Mouse (Mus musculus) layer of hippocampus, adult 2 months (tissue): Measurements from ENCODE around the gene Doc2g. TPM values are rescaled to one million over a fixed set of nuclear protein-coding genes. Genes with fewer than 3 reads are reported as not detected.
"Not testable (repeated sequence)": the region's sequence is repeated elsewhere in the genome, so short reads cannot be mapped to it uniquely, and the experiment has no call there.

ENCODE experiments used
- DNase-seq, 2 experiments: peaks; one replicate each; pipeline ENCODE4 v3.0.0; 2022; ENCODE audit warnings: low spot score in 2 of 2
- H3K27ac ChIP-seq: fragments of 200-600 bp; 2 replicates; pipeline ENCODE4 v1.8.1; 2022
- H3K4me3 ChIP-seq: fragments of 200-600 bp; 2 replicates; pipeline ENCODE4 v1.8.1; 2022; ENCODE audit warnings: mild to moderate bottlenecking
- CTCF ChIP-seq: fragments of 200-600 bp; conservative IDR thresholded peaks from 2 replicates; pipeline ENCODE4 v1.8.1; 2022; ENCODE audit warnings: antibody characterized with exemption, mild to moderate bottlenecking, moderate library complexity
- total RNA-seq, 2 experiments: library from RNA; stranded (reverse); gene quantifications; 2 replicates each; pipeline ENCODE4 v1.2.3; 2021

The Doc2g gene
- total RNA-seq, 2 experiments from 2014 or later: 3.2 TPM

DNA sequence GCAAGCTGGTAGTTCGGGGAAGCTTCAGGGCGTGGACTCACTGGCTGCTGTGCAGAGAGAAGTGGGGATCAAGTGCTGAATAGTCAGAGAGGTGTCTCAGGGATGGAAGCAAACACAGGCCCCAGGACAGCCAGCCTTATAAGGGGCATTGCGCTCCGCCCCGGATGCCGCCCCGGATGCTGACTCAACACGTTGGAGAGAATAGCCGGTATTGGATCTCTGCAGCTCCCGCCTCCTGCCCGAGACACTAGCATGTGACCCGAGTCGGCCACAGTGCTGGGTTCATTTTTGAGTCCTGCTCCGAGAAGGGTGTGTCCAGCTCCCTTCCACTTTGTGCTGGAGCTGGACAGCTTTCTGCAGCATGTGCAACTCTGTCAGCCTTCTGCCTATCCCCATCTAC lies 39.0 kb downstream of the Doc2g start:
- DNase-seq: no peak
- Histone ChIP-seq H3K4me3 (no peak overlapping the region), H3K27ac (no peak overlapping the region)
- no peak for TF ChIP-seq CTCF

DNA sequence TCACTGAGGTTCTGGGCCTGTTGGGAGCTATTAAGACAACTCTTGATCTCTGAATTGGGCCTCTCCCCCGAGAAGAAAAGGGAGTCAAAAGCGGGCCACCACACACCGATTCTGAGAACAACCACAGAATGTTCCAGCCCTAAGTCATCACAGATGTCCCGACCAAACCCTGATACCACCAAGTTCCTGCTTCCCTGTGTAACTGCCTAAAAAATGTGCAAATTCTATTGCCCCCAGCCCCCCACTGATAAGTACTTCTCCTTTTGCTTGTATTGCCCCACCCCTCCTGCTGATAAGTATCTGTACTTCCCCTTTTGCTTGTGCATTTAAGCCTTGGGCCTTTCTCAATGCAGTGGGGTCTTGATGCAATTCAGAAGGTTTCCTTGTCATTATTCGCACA lies 41.0 kb downstream of the Doc2g start:
- DNase-seq, H3K4me3 ChIP-seq, H3K27ac ChIP-seq: not testable (repeated sequence)

DNA sequence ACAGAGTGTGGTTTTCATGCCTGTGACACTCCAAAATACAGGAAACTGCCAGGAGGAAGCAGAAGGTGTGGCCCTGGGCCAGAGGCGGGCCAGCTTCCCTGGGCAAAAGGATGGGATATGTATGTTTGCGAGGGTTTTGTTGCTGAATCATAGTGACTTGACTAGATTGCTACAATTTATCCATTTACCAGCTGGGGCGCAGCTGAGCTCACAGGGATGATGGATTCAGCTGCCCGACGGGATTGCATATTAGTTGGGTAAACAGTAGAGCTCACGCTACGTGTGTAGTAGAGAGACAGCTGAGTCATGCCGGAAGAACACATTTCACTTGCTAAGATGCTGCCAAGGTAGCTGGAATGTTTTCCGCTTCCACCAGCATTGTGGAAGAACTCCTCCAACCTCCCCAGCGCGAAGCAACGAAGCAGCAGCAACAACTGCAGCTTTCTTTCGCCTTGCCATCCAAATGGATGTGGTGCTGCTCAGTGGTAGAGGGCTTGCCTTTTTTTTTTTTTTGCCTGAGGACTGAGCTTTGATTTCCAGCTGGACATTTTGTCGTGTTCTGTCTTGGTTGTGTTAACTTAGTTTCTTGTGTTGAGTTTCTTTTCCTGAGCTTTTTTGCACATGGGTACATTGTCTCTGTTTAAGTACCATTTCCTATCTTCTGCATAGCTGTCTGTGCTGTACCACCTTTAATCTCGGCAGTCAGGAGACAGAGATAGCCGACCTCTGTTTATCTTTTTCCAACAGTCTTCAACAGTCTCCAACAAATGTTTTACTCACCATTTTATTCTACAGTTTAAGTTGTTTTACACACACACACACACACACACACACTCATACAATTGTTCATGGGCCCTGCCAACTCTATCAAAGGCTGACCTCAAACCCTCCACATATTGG lies 43.1 kb downstream of the Doc2g start, which contains the start of gene Gstp2:
Gene Gstp2 (minus strand): TSS at position 58 of the 900 bp plus-strand sequence.
- TF ChIP-seq CTCF: peak; percentile 82
- peak within 1 kb of the TSS; percentile 81 for H3K27ac ChIP-seq
- peak within 1 kb of the TSS; percentile 44 for H3K4me3 ChIP-seq
- peak; percentile 62 to 91 for DNase-seq

DNA sequence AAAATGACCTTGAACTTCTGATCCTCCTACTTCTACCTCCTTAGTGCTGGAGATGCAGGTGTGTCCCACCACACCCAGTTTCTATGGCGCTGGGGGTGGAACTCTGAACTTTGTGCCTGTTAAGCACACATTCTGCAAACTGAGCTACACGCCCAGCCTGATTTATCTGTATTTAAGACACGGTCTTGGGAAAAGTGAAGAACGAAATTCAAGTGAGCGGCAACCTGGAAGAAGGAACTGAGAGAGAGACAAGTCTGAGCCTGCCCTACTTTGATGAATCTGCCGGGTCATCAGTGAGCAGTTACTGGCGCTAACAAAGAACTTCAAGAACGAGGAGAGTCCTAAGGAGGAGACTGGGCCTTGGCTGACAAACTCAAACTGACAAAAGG lies 43.7 kb downstream of the Doc2g start:
- H3K27ac ChIP-seq: no peak overlapping the region
- H3K4me3 ChIP-seq: no peak overlapping the region
- no peak for TF ChIP-seq CTCF
- no peak for DNase-seq

DNA sequence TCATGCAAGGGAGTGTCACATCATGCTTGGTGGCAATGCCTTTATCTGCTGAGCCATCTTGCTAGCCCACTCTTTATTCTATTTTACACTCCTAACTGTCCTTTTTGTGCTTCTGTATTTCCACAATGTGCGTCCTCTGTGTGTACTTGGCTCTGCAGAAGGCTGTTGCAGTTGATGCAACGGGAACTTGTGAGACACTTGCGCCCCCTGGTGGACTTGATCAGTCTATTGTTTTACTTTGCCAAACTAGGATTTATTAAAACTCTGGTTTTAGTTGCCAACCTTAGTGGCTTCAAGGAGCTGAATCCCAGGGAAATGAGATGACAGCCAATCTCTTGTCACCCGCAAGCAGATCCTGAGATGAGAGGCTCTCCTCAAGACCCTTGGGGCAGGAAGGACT lies 44.7 kb downstream of the Doc2g start:
- DNase-seq: peak; percentile 39 to 74
- Histone ChIP-seq H3K27ac (no peak overlapping the region), H3K4me3 (no peak overlapping the region)
- TF ChIP-seq CTCF: peak; percentile 87

DNA sequence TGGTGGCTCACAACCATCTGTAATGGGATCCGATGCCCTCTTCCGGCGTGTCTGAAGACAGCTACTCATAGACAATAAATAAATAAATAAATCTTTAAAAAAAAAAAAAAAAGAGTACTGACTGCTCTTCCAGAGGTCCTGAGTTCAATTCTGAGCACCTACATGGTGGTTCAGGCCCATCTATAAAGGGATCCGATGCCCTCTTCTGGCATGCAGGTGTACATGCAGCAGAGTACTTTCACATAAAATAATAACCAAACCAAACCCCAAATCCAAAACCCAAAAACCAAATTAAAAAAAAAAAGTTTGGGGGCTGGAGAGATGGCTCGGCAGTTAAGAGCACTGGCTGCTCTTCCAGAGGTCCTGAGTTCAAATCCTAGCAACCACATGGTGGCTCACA lies 46.0 kb downstream of the Doc2g start:
- H3K27ac ChIP-seq, DNase-seq, H3K4me3 ChIP-seq: not testable (repeated sequence)
- peak; percentile 37 for TF ChIP-seq CTCF

DNA sequence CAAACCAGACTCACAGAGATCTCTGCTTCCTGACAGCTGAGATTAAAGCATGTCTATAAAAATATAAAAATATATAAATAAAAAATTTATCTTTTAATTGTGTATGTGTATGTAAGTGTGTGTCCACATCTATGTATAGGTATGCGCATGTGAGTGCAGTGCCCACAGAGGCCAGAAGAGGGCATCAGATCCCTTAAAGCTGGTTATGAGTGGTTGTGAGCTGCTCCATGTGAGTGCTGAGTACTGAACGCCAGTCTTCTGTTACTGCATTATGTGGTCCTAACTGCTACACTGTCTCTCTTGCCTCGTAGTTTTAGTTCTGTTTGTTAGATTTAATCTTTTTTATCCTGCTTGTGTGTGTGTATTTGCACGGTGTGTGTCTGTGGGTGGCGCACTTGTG lies 47.9 kb downstream of the Doc2g start:
- Histone ChIP-seq H3K27ac (no peak overlapping the region), H3K4me3 (no peak overlapping the region)
- no peak for DNase-seq
- TF ChIP-seq CTCF: peak; percentile 40

DNA sequence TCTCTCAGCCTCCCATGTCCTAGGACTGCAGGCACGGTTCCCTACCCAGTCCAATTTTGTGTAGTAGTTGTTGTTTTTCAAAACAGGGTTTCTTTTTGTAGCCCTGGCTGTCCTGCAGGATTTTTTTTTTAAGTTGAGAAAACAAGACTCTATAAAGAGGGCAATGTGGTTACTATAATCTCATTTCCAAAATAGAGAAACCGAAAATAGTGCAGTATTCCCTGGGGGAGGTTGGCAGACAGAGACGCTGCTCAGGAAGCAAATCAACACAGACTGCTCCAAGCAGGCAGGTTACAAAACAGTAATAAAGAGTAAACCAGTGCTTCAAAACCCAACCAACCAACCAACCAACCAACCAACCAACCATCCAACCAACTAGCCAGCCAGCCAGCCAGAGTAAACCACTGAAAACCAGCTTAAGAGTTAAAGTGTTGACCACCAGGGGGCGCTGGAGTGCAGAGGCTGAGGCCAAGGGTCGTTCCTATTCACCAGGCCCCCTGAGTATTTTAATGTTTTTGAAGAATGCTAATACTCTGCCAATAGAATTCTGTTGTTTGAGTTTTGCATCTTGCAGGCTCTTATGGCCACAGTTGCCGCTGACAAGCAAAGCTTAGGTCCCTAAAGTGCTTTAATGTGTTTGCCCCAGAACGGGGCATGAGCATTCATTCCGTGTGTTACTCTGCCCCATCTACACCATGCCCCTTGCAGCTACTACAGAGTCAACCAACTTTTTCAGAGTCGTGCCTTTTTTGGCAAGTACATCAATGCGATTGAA lies 48.8 kb downstream of the Doc2g start:
- H3K27ac ChIP-seq: no peak overlapping the region
- no peak overlapping the region for H3K4me3 ChIP-seq
- peak; percentile 82 for TF ChIP-seq CTCF
- DNase-seq: peak in 1 of 2 experiments; percentile 52

DNA sequence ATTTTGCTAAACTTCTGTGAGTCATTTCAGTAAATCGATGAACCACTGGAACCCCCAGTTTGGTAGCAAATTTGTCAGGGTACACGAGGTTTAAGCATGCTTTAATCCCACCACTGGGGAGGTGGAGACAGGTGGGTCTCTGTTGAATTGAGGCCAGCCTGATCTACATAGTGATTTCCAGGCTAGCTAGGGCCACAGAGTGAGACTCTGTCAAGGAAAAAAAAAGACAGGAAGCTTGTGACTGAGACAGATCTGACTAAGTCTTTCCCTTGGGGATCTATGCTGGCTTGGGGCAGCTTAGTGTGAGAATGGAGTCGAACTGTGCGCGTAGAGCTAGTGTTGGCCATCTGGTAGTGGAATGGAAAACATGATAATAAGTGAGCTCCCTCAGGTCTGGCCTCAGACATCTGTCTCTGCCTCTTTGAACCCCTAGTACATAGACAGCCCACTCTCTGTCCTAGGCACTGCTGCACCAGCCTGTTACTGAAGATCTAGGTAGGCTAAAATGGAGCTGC lies 49.5 kb downstream of the Doc2g start:
- Histone ChIP-seq H3K4me3 (no peak overlapping the region), H3K27ac (no peak overlapping the region)
- TF ChIP-seq CTCF: no peak
- no peak for DNase-seq

DNA sequence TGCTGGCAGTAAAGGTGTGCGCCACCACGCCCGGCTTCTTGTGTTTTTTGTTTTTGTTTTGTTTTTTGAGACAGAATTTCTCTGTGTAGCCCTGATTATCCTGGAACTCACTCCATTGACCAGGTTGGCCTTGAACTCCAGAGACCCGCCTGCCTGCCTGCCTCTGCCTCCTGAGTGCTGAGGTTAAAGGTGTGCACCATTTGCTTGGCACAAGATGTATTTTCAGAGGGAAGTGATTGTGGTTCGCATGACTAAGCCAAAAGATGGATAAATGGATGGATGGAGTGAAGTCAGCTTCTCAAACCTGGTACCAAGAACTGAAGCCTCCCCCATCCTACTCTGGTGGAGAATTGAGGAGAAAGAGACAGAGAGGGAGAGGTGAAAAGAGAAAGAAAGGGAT lies 51.5 kb downstream of the Doc2g start:
- Histone ChIP-seq H3K4me3 (no peak overlapping the region), H3K27ac (no peak overlapping the region)
- no peak for DNase-seq
- TF ChIP-seq CTCF: no peak

DNA sequence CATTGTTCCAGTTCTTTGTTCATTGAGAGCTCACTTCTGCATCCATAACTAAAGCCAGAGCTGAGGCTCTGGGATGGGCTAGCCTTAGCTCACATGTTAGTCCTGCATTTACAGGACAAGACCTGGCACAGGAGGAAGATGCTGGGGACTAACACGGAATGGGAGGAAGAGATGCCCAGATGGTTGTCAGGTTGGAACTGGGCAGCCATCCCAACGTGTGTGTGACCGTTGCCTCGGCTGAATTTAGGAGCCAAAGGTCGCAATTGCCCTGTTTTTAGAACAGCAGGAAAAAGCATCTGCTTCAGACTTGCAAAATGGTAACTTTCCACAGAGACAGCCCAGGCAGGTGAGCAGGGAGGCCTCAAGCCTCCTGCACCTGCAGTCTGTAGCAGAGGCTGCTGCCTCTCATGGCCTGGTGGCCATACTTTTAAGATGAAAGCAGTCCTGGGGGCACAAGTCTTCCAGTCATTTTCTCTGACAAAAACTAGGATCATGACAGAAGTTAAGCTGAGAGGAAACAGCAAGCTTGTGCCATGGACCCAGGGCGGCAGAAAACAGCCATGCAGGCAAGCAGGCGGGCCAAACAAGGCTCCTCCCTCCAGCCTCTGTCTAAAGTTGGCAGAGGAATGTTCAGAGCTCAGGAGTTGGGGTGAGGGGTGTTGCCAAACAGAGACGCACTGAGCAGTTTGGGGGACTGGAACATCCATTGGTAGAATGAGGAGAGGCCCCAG lies 52.3 kb downstream of the Doc2g start:
- TF ChIP-seq CTCF: no peak
- Histone ChIP-seq H3K4me3 (no peak overlapping the region), H3K27ac (no peak overlapping the region)
- DNase-seq: no peak

DNA sequence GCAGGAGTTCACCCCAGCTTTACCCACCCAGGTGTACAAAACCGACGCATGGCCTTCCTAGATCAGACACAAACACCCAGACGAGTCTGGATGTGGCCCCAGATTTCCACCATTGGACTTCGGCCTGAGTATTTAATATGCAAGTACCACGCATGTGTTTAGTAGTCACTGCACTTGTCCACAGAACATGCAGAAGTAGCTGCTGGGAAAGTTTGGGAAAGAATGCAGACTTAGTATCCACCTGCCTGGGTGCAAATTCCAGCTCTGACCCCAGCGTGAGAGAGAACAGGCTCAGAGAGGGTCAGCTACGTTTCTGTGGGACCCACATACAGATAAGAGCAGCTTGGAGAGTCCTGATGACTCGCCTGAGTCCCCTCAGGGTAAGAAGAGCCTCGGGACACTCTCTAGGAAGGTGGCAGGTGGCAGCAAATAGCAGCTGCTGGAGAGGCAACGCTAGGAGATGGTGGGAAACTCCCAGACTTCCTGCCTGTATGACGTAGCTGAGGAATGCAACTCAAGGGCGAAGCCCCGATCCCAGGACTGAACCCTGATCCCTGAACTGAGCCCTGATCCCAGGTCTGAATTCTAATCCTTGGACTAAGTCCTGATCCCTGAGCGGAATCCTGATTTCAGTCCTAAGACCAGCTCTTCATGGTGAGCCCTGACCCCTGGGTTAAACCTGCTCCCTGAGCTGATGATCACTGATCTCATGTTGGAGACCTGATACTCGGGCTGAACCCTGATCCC lies 53.0 kb downstream of the Doc2g start:
- Histone ChIP-seq H3K4me3 (no peak overlapping the region), H3K27ac (no peak overlapping the region)
- no peak for DNase-seq
- no peak for TF ChIP-seq CTCF

Other genes with a start within 250 kb of the Doc2g start
- gene Kmt5b, start 235.9 kb upstream of the Doc2g start, total RNA-seq: 10 to 100 TPM; 53.9 to 57.7 TPM
- 100 to 1,000 TPM in 1 of 2 experiments, 10 to 100 TPM in 1; 87.2 to 109 TPM for gene Chka, start 151.5 kb upstream of the Doc2g start, total RNA-seq
- 10 to 100 TPM; 20.0 to 24.9 TPM for gene Tcirg1, start 96.2 kb upstream of the Doc2g start, total RNA-seq
- gene Ndufs8, start 90.5 kb upstream of the Doc2g start, total RNA-seq: 100 to 1,000 TPM; 125 to 142 TPM
- gene Aldh3b1, start 73.5 kb upstream of the Doc2g start, total RNA-seq: 1 to 10 TPM; 2.2 to 2.4 TPM
- 10 to 100 TPM; 11.4 to 16.1 TPM for gene Unc93b1, start 68.1 kb upstream of the Doc2g start, total RNA-seq
- gene Aldh3b3, start 44.7 kb upstream of the Doc2g start, total RNA-seq: not detected
- gene Aldh3b2, start 31.0 kb upstream of the Doc2g start, total RNA-seq: under 1 TPM; 0.64 to 0.90 TPM
- gene Acy3, start 16.7 kb upstream of the Doc2g start, total RNA-seq: 1 to 10 TPM; 2.3 to 2.7 TPM
- gene Tbx10, start 10.6 kb upstream of the Doc2g start, total RNA-seq: not detected
- 10 to 100 TPM; 10.2 to 10.7 TPM for gene Nudt8, start 2.7 kb upstream of the Doc2g start, total RNA-seq
- gene Gm49405, start 2.7 kb upstream of the Doc2g start, total RNA-seq: 1 to 10 TPM; 1.3 to 1.4 TPM
- gene Ndufv1, start 9.5 kb downstream of the Doc2g start, total RNA-seq: 100 to 1,000 TPM; 240 to 245 TPM
- 100 to 1,000 TPM; 395 to 398 TPM for gene Gstp1, start 34.7 kb downstream of the Doc2g start, total RNA-seq
- gene Gstp2, start 42.7 kb downstream of the Doc2g start, total RNA-seq: 10 to 100 TPM; 46.2 to 49.4 TPM
- gene Gstp3, start 56.3 kb downstream of the Doc2g start, total RNA-seq: not detected
- not detected for gene Cabp2, start 78.3 kb downstream of the Doc2g start, total RNA-seq
- 10 to 100 TPM; 29.5 to 33.9 TPM for gene Cdk2ap2, start 93.9 kb downstream of the Doc2g start, total RNA-seq
- 100 to 1,000 TPM; 173 to 180 TPM for gene Pitpnm1, start 96.7 kb downstream of the Doc2g start, total RNA-seq
- gene Aip, start 122.5 kb downstream of the Doc2g start, total RNA-seq: 100 to 1,000 TPM; 111 to 123 TPM
- under 1 TPM; 0.07 to 0.08 TPM for gene Gpr152, start 136.5 kb downstream of the Doc2g start, total RNA-seq
- under 1 TPM in 1 of 2 experiments, not detected in 1; 0.17 TPM for gene Cabp4, start 140.7 kb downstream of the Doc2g start, total RNA-seq
- gene Coro1b, start 145.3 kb downstream of the Doc2g start, total RNA-seq: 10 to 100 TPM; 84.8 to 92.9 TPM
- 1 to 10 TPM; 1.0 to 2.5 TPM for gene Ptprcap, start 150.3 kb downstream of the Doc2g start, total RNA-seq
- gene Rps6kb2, start 160.0 kb downstream of the Doc2g start, total RNA-seq: 10 to 100 TPM; 42.5 to 47.9 TPM
- 1 to 10 TPM; 6.6 to 8.9 TPM for gene Carns1, start 172.2 kb downstream of the Doc2g start, total RNA-seq
- 1 to 10 TPM in 1 of 2 experiments, under 1 TPM in 1; 0.91 to 1.0 TPM for gene Tbc1d10c, start 188.0 kb downstream of the Doc2g start, total RNA-seq
- 100 to 1,000 TPM; 263 to 276 TPM for gene Ppp1ca, start 188.8 kb downstream of the Doc2g start, total RNA-seq
- gene Rad9a, start 198.3 kb downstream of the Doc2g start, total RNA-seq: 1 to 10 TPM; 8.1 to 8.7 TPM
- under 1 TPM; 0.61 to 0.76 TPM for gene Clcf1, start 210.9 kb downstream of the Doc2g start, total RNA-seq
- gene AC109138.7, start 211.0 kb downstream of the Doc2g start, total RNA-seq: not detected
- 10 to 100 TPM; 16.7 to 18.2 TPM for gene Pold4, start 228.6 kb downstream of the Doc2g start, total RNA-seq